Mouse (Mus musculus) ovary, adult 18-20 months (tissue): Measurements from ENCODE around the gene Nckap5l.

Experiments
- DNase-seq: peaks from one replicate; pipeline ENCODE4 v3.0.0; 2022; ENCODE audit warnings: low spot score, mixed read lengths

The Nckap5l gene

DNA sequence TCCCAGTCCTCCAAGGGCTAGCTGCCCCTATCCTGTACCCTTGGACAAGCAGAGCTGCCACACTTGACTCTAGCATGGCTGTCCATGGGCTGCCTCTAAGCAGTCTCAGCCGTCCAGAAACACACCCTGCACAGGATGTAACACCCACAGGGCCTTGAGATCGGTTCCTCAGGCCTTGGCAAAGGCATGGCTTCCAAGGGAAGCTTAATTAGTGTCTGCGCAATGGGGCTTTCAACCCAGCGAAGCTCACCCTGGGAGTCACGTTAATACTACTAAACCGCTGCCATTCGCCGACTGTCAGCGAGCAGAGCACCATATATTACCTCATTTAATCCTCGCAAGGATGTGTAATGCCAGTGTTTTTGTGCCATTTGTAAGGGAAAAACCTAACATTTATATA lies 26.5 kb downstream of the Nckap5l start:
- no peak for DNase-seq

DNA sequence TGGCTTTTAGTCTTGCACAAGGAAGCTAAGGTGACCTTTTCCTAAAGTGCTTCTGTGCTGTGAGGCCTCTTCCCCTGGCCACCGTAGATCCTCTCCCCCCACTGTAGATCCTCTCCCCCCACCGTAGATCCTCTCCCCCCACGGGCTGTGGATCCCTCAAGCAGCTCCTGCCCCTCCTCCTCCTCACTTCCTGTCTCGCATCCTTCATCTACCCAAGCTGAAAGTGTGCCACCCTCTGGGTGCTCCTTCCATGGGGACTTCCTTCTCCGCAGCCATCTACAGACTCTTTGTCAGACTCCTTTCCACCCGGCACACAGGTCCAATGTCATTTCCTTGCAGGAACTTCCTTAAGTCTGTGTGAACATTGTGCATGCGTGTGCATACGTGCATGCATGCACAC lies 27.2 kb downstream of the Nckap5l start:
- no peak for DNase-seq

DNA sequence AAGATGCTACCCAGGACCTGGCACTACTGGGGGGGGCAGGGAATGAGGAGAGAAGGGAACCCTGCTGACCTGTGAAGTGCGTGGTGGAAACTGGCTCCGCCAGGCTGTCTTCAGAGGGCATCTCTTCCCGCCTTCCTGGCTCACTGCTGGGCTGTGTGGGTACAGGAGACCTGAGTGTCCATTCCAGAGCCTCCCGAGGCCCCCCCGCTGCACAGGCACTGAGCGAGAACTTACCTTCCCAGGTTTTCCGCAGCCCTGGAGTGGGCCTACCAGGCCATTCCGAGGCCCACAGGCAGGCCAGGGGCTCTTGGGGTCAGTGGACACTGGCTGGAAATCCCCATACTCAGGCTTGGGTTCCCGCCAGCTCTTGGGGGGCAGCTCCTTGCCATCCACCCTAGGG lies 33.7 kb downstream of the Nckap5l start:
- no peak for DNase-seq

DNA sequence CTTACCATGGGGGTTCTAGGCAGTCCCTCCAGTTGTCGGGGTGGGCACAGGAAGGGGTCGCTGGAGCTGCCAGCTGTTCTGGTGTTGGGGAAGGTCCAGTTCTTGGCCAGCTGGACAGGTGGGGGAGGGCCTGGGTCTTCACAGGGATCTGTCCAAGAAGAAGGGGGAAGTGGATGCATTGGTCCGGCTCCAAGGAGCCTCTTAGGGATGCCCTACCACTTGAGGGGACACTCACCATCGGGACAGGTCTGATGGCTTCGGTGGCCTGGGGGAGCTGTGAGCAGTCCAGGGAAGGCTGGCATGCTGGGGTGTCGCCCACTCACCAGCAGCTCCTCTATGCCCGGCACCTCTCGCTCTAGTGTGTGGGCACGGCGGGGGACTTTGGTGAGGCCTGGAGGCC lies 34.4 kb downstream of the Nckap5l start:
- DNase-seq = no peak

DNA sequence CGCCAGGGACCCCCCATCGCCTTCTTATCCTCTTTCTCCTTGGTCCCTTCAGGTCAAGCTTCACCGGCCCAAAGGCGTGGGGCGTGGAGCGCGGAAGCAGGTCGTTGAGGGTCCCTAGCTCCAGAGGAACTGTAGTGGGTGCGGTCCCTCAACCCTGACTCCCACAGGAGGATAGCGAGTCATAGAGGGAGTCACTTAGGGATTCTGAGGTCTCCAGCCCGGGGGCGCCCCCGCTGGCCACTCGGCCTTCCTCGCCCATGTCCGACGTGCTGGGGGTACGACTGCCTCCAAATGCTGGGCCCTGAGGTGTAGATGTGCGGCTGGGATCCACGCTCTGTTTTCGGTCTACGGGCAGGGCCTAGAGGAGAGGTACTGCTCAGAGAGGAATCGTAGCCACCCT lies 35.0 kb downstream of the Nckap5l start:
- DNase-seq = no peak

DNA sequence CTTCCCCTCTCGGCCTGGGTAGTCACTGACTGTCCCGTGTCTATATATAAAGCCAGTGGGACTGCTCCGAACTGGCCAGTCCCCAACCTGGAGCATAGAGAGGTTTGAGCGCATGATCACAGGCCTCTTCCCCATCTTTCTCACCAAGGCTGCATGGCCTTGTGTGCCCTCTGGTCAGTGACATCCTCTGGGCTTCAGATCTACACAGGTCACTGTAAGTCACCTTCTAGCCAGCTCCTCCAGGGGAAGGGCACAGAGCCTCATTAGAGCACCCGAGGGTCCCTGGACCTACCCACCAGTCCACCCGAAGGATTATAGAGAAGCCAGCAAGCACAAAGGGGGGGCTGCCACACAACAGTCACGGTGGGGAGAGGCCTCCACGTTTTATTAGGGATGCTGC lies 35.9 kb downstream of the Nckap5l start:
- DNase-seq = no peak

DNA sequence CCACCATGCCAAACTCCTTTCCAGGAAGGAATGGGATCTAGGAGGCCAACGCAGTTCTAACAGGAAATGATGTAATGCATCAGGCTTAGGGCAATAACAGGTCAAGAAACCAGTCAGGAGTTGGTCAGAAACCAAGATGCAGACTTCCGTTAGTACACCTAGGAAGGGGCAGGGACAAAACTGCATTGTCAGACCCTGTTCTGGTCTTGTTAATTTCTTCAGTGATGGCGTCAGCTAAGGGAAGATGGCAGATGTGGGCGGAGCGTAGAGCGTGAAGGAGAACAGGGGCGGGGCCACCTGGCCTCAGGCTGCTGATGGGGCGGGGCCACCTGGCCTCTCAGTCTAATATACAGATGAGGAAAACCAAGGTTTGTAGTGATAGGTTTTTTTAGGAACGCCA lies 36.4 kb downstream of the Nckap5l start:
- no peak for DNase-seq

DNA sequence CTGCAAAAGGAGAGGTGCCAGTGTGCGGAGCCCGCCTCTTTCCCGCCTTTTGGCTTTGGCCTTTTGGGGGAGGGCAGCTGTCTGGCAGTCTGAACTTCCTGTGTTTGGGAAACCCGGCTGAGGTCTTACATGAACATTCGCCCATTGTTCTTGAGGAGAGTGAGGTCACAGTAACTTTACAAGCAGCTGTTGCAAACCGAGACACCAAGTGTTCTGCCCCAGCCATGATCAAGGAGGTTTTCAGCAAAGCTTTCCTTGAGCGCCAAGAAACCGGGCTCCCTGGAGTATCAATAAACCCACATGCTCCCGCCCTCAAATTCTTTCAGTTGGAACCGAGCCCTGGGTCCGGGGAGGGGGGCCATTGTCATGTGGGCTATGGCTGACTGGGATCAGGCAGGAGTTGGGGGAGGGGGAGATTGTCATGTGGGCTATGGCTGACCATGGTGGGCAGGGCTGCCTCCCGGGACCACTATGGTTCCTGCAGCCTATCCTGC lies 37.0 kb downstream of the Nckap5l start:
- DNase-seq = peak; percentile 66

DNA sequence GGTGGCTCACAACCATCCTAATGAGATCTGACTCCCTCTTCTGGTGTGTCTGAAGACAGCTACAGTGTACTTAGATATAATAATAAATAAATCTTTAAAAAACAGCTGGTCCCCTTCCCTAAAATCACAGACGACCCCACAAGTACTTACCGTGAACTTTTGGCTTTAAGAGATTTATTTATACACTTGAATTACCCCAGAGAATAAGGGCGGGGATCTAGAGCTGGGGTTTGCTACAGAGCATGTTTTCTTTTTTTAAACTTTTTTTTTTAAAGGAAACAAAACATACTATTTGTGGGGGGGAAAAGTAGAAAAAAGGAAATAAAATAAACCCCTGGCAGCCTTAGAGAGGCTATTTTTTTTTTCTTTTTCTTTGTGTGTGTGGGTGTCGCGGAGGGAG lies 37.4 kb downstream of the Nckap5l start:
- DNase-seq = no peak

DNA sequence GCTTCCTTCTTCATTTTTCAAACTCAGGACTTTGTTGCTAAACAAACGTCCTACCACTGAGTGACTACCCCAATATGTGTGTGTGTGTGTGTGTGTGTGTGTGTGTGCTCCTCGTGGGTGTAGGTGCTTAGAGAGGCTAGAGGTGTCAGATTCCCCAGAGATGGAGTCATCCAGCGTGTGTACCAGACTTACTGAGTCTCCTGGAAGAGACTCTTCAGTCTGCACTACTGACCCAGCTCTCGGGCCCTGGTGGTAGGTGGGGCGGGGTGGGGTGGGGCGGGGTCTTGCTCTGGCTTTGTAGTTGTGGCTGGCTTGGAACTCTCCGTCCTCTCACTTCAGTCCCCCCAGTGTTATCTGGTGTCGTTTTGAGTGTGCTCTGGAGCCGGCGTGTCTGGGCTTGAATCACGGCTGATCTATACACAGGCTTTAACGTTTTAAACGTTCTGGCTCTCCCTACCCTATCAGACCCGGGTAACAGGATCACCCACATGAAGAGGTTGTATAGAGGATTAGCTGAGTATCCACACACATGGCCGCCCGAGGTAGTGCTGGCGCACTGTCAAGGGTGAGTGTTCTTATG lies 39.8 kb downstream of the Nckap5l start:
- no peak for DNase-seq

DNA sequence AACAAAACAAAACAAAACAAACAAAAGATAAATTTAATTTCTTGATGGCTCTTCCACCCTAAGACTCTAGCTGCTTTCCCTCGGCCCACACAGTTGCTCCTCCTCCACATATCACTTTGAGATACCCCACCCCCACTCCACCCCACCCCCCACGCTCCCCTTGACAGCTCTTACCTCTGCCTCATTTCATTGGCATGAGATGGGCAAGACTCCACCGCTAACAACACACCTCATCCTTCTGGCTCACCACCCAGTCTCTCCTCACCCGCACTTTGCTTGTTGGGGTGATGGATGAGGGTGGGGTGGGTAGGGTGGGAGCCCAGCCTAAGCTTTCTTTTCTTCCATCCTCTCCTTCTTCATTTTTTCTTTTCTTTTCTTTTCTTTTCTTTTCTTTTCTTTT lies 40.6 kb downstream of the Nckap5l start:
- DNase-seq = no peak

DNA sequence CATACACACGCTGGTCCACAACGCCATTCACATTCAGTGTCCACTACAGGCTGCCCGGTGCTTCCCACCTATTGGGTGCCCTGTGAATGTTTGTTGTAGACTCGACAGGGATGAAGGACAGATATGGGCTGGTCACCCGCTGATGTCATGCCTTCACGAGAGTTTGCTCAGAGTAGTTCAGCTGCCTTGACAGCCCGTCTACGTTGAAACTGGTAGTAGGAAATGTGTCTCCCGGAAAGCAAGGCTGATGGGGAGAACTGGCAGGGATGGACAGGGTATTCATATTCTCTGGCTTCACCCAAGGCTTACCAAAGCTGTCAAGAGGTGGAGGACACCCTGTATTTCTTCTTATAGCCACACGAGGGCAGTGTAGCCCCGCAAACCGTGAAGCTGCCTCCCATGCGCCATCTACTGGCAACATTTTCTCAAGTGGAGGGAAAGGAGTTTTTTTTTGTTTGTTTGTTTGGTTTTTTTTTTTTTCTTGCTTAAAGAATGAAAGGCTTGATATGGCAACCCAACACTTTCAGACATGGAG lies 41.1 kb downstream of the Nckap5l start:
- peak; percentile 49 for DNase-seq

DNA sequence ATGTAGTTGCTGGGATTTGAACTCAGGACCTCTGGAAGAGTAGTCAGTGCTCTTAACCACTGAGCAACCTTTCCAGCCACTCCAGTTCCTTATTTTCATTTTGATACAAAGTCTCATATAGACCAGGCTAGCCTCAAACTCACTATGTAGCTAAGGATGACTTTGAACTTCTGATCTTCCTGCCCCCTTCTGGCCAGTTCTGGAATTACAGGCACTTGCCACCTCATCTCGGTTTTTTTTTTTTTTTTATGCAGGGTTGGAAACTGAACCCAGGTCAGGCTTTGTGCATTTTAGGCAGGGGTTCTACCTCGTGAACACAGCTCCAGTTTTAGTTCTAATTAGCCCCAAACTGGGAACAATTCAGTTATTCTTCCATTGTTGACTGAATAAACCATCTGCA lies 41.8 kb downstream of the Nckap5l start:
- DNase-seq = no peak

DNA sequence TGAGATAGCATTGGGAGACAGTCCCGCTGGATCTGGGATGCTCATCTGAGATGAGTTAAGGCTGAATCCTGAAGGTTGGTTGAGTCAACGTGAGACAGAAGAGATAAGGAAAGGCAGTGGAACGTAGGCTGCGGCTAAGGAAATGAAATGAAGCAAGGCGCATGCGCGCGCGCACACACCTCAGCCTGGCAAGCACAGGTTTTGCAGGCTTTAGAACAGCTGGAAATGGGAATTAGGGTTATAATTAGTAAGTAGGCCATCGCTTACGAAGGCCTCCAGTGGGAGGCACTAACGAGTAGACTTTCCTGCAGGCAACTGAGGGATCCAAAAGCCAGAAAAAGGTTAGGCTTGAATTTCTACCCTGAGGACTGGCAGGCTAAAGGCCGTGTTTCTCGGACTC lies 45.8 kb downstream of the Nckap5l start:
- DNase-seq = no peak

DNA sequence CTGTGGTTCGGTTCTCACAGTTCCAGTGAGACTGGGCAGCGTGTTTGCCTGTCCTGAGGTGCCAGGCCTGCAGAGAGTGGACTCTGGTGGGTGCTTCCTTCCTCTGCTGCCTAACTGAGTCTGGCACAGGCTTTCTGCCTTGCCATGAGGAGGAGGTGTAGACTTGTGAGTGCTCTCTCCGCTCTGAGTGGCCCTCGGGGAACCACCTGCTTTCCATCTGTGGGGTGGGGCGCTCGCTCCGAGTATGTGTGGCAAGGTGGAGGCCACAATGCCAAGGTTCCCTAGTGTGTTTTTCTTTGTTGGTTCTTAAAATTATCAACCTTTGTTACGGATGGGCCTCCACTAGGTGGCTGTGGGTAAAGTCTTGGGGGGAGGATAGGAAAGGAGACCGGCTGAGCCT lies 48.7 kb downstream of the Nckap5l start:
- DNase-seq = no peak

DNA sequence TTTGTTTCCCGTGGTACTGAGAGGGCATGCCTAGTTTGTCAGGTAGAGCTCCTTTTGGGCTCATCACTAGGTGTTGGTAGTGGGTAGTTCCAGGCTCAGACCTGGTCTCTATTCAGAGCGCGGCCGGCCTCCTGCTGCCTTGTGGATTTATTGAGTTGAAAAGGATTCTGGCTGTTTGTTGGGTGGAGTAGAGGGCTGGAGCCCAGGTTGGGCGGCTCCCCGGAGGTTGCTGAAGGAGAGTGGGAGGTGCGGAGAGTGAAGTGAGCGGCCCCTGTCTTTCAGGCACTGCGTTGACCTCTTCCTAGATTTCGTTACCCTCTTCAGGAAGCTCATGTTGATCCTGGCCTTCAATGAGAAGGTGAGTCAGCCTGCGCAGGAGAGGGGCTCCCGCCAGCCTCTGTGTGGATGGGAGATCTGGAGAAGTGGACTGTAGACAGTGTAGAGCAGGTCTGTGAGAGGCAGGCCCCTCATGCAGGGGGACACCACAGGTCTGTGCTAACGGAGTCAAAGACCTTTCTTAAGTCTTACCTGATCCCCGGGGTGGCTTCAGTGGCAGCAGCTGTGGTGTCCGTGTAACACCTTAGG lies 50.5 kb downstream of the Nckap5l start:
- no peak for DNase-seq

DNA sequence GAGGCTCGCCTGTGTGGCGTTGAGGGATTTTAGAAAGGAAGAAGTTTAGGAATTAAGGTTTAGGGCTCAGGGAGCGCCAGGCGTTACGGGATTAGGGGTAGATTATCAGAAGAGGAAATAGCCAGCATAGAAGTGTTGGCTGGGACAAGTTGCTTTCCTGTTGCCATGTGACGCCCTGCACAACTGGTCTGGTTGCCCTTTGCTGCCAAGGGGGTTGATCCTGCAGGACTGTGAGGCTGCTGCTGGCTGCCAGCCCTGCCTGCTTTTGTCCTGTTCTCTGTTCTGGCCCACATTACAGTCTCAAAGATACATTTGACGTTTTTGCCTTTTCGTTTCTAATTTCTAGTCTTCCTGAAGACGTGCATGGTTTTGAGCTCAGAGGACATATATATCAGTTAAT lies 52.4 kb downstream of the Nckap5l start:
- no peak for DNase-seq

DNA sequence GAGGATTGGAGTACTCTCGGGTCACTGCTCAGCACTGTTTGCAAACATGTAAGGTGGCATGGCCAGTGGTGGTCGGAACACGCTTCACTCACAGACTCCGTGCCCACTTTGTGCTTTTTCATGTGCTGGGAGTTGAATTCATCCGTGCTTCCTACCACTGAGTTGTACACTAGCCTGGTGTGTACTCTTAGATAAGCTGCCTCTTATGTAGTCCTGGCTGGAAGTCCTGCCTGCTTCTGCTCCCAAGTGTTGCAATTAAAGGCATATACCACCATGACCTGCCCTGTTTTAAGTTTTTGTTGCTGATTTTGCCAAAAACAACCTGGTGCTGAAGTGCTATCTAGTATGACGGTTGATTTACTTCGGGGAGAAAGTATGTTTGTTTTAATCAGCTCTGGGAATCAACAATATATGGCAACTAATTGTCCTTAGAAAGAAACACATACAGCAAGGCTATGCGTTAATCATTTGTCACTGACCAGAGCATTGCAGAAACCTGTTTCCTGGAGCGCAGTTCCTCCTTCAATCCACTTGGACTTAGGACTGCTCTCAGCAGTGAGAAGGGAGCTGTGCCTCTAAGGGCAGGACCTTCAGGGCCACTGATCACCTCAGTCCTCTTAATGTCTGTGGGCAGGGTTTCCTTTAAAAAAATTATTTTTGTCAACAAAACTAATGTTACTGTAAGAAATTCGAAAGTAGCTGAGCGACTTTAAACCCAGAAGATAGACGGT lies 54.2 kb downstream of the Nckap5l start:
- DNase-seq = no peak

DNA sequence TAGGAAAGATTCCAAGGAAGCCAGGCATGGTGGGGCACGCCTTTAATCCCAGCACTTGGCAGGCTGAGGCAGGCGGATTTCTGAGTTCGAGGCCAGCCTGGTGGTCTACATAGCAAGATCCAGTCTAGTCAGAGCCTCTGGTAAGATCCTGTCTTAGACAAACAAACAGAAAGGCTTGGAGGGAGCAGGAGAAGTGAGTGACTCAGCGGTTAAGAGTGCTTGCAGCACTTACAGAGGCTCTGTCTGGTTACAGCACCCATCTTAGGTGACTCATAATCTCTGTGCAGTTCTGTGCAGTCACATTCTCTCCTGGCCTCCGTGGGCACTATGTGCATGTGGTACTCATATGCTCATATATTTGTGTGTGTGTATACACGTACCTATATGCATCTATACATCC lies 56.9 kb downstream of the Nckap5l start:
- DNase-seq = no peak

DNA sequence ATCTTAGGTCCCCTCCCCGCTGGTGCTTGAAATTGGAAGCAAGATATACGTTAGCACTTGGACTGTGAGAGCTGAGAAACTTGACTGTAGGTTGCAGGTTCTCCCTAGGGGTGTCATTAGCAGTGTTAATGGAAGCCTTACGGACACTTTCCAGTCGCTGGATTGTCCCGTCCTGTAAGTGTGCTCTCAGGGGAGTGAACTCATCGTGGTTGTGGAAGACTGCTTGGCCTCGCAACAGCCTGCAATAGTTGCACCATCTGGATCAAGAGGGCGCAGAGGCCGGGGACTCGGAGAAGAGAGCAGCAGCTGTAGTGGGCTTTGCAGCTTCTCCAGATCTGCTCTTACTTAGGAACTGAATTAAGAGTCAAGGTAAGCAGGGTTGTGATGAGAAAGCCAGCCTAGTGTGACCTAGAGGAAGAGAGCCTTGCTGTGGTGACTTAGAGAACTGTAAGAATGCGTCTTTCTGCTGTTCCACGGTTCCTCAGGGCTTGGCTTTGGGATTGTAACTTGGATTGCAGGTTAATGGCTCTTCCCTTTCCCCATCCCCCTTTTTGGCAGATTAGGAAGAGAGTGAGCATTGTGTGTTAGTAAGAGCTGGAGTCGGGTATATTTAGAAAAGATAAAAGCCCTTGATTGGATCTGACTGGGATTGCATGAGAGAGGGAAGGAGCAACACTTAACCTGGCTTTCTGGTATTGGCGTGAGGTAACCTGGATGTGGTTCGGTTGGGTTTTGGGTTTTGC lies 57.9 kb downstream of the Nckap5l start:
- no peak for DNase-seq

DNA sequence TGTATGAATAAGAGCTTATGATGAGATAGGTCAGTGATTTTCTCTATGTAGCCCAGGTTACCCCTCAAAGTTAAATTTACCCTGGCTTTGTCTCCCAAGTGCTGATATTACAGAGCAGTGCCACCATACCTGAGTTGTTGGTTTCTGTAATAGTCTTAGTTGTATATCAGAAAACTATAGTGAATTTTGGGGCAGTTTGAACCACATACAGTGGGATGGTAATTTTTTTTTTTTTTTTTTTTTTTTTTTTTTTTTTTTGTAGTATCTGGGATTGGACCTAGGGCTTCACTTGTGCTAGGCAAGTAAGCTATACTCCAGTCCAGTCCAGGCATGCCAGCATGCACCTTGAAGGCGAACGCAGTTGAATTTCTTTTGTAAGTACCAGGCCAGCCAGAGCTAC lies 59.9 kb downstream of the Nckap5l start:
- DNase-seq = no peak

DNA sequence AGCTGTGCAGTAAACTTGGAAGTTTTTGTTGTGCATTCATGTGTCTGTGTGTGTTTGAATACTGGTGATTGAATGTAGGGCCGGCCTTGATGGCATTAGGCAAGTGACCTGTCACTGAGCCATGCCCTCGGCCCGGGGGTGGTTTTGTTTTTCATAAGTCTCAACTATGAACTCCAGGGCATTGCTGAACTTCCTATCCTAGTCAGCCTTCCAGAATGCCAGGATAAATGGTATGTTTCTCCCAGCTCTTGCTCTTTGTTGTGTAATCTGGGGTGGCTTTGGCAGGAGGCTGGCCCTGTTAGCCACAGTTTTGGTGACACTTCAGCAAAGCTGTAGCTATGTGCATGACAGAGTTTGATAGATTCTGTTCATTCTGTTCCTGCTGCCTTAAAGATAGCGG lies 60.7 kb downstream of the Nckap5l start:
- no peak for DNase-seq

DNA sequence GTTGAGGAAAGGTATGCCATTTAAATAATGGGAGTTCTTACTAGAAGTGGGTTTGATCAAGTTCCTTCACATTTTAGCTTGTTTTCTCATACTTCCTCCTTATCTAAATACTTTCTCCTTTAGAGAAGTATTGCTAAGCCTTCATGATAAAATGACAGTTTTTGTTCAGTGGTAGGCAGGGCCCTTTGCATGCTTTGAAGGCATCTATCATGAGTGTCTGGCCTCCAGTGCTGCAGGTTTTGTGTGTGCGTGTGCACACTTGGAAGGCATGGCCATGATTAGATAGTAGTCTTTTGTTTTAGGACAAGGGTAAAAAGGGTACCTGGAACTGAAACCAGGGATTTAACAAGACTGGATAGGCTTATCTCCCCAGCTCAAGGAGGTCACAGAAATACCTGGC lies 61.1 kb downstream of the Nckap5l start:
- DNase-seq = no peak
